Mouse (Mus musculus): ENCODE data around the gene Zscan22.
A peak's percentile ranks its signal among the peaks of the same experiment; 100 is the strongest.
"Not testable (repeated sequence)": the region's sequence is repeated elsewhere in the genome, so short reads cannot be mapped to it uniquely, and the experiment has no call there.

Zscan22 gene

GRCm38 (mm10) chr7:12927693-12928589, 30.3 kb downstream of the Zscan22 start:
- no peak for DNase-seq (ENCODE audit: low spot score in 2 of 2)

GRCm38 (mm10) chr7:12933615-12934140, 36.1 kb downstream of the Zscan22 start:
- DNase-seq (ENCODE audit: low spot score in 2 of 2): no peak

GRCm38 (mm10) chr7:12934808-12935207, 37.2 kb downstream of the Zscan22 start:
- no peak for DNase-seq (ENCODE audit: low spot score in 2 of 2)

- DNase-seq (ENCODE audit: low spot score in 2 of 2): not testable (repeated sequence)
These were observed 39.7 kb downstream of the Zscan22 start for GRCm38 (mm10) chr7:12937254-12937803.

- no peak for DNase-seq (ENCODE audit: low spot score in 2 of 2)
These were observed 43.0 kb downstream of the Zscan22 start for GRCm38 (mm10) chr7:12940599-12940998.

- DNase-seq (ENCODE audit: low spot score in 2 of 2): no peak
These were observed 45.9 kb downstream of the Zscan22 start for GRCm38 (mm10) chr7:12943488-12943887.

- peak; percentile 80 to 84 for DNase-seq (ENCODE audit: low spot score in 2 of 2)
These were observed 51.6 kb downstream of the Zscan22 start for GRCm38 (mm10) chr7:12949032-12949871.

- DNase-seq (ENCODE audit: low spot score in 2 of 2): no peak
These were observed 52.2 kb downstream of the Zscan22 start for GRCm38 (mm10) chr7:12949872-12950229.

GRCm38 (mm10) chr7:12954896-12955295, 57.3 kb downstream of the Zscan22 start:
- DNase-seq (ENCODE audit: low spot score in 2 of 2): no peak

GRCm38 (mm10) chr7:12957511-12957910, 59.9 kb downstream of the Zscan22 start:
- DNase-seq (ENCODE audit: low spot score in 2 of 2): no peak

Measured in spleen, postnatal 14 days (tissue).